Mouse (Mus musculus): ENCODE results near the gene Slc25a21. TPM values are rescaled to one million over a fixed set of nuclear protein-coding genes. Genes with fewer than 3 reads are reported as not detected.

Gene Slc25a21
- polyA plus RNA-seq (2012; rRNA removed), result 5.0 and 5.3 TPM in 2 replicates

DNA sequence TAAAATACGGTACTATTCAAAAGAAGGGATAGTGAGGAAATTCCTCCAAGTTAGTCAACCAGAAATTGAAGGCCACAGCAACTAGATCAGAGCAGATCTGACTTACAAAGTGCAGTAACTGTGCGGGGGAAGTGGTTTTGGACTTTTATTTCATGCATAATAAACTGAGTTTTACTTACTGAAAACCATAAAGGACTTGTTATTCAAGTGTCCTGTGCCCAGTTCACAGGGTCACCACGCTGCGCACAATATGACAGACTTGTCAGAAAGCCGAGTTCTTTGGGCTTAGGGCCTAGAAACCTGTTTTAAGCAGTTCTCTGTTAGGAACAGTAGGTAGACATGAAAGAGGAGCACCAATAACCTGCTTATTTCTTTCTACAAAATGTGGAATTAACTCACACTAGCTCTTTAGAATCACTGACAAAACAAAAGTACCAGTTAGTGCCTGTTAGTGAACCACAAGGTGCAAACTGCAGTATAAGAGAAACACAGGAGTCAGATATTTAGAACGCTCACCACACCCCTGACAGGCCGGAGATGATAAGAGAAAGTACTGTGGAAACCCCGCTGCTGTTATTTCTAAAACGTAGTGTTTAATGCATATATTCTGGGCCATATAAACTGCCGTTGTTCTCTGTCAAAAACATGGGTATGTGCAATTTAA, at the start of gene Slc25a21:
Slc25a21 (minus strand) TSS at position 110 of the 664 bp plus-strand sequence.
- WGBS, result 58% methylated on average over 10 of the region's 10 CpGs
- Histone ChIP-seq H3K4me1 (ENCODE audit: control insufficient read depth, insufficient read depth, low read length) (peaks cover 3% of the 10 kb centered on the region; the same call in 1 of the 2 replicates), H3K27ac (ENCODE audit: insufficient read depth, low read depth, low read length) (peak within 1 kb of the TSS; percentile 79), H3K36me3 (ENCODE audit: control insufficient read depth, insufficient read depth, low read length) (no peaks in the 10 kb centered on the region), H3K4me3 (ENCODE audit: insufficient read depth, low read depth, low read length) (peak within 1 kb of the TSS; percentile 82), H3K27me3 (replicated peaks; ENCODE audit: control insufficient read depth, insufficient read depth, low read length) (no peaks in the 10 kb centered on the region)
- DNase-seq, result no peak
- no peak for TF ChIP-seq CTCF (conservative IDR thresholded peaks at IDR 0.05; ENCODE audit: insufficient read depth, insufficient read length, low read depth, low read length)
- no peak for TF ChIP-seq POLR2A (IDR thresholded peaks at IDR 0.05; ENCODE audit: low read depth, low read length)

DNA sequence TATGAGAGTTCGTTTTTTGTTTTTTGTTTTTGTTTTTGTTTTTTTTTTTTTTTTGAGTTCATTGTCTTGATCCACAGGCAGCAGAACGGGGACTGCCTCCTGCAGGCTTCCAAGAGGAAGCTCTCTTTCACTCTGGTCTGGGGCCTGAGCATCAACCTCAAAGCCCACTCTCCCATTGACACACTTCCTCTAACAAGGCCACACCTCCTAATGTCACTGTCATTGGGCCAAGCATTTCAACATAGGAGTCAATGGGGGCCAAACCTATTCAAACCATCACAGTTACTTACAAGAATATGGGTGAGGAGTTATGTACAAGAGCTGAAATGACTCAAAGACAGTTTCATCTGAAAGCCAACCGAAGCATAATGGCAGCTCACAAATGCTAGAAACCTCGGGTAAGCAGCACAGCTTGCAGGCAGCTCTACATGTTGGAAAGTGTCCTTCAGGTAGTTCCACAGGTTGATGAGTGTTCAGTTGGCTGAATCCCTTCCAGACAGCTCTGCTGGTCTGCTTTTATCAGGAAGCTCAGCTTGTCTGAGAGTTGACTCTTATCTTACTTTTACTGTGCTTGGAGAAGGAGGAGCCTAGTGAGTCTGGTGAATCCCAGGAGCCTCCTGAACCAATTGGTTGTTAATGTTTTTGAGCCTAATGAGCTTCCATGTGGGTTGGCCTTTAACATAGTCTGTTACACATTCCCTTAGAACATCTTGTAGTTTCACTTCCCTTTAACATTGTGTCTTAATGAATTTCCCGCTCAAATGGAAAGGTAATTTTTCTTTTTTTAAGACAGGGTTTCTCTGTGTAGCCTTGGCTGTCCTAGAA, 46.6 kb upstream of the Slc25a21 start:
- Histone ChIP-seq H3K27me3 (replicated peaks; ENCODE audit: control insufficient read depth, insufficient read depth, low read length) (no peaks in the 10 kb centered on the region), H3K36me3 (ENCODE audit: control insufficient read depth, insufficient read depth, low read length) (peaks cover 2% of the 10 kb centered on the region; the same call in 1 of the 2 replicates), H3K4me1 (ENCODE audit: control insufficient read depth, insufficient read depth, low read length) (no peaks in the 10 kb centered on the region), H3K27ac (ENCODE audit: insufficient read depth, low read depth, low read length) (no peak overlapping the region), H3K4me3 (ENCODE audit: insufficient read depth, low read depth, low read length) (no peak overlapping the region)
- no peak for TF ChIP-seq POLR2A (IDR thresholded peaks at IDR 0.05; ENCODE audit: low read depth, low read length)
- no peak for TF ChIP-seq CTCF (conservative IDR thresholded peaks at IDR 0.05; ENCODE audit: insufficient read depth, insufficient read length, low read depth, low read length)
- 93% methylated on average over 5 of the region's 5 CpGs for WGBS
- DNase-seq, result no peak

DNA sequence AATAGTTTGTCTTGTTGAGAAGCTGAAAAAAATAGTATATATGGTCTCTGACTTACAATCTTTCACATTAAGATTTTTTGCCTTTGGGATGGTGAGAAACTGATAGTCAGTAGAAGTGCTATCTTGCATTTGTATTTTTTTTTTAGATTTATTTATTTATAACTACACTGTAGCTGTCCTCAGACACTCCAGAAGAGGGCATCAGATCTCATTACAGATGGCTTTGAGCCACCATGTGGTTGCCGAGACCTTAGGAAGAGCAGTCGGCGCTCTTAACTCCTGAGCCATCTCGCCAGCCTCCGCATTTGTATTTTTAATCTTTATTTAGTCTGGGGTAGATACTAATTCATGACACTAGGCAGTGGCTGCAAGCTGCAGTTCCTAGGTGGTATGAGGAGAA, 36.1 kb upstream of the Slc25a21 start:
- 84% methylated on average over 5 of the region's 5 CpGs for WGBS
- no peak for DNase-seq
- Histone ChIP-seq H3K27me3 (replicated peaks; ENCODE audit: control insufficient read depth, insufficient read depth, low read length) (no peaks in the 10 kb centered on the region), H3K36me3 (ENCODE audit: control insufficient read depth, insufficient read depth, low read length) (peaks cover 1% of the 10 kb centered on the region; the same call in 1 of the 2 replicates), H3K27ac (ENCODE audit: insufficient read depth, low read depth, low read length) (no peak overlapping the region), H3K4me3 (ENCODE audit: insufficient read depth, low read depth, low read length) (no peak overlapping the region), H3K4me1 (ENCODE audit: control insufficient read depth, insufficient read depth, low read length) (peaks cover 3% of the 10 kb centered on the region; the same call in 1 of the 2 replicates)
- TF ChIP-seq POLR2A (IDR thresholded peaks at IDR 0.05; ENCODE audit: low read depth, low read length) (no peak), CTCF (conservative IDR thresholded peaks at IDR 0.05; ENCODE audit: insufficient read depth, insufficient read length, low read depth, low read length) (no peak)

DNA sequence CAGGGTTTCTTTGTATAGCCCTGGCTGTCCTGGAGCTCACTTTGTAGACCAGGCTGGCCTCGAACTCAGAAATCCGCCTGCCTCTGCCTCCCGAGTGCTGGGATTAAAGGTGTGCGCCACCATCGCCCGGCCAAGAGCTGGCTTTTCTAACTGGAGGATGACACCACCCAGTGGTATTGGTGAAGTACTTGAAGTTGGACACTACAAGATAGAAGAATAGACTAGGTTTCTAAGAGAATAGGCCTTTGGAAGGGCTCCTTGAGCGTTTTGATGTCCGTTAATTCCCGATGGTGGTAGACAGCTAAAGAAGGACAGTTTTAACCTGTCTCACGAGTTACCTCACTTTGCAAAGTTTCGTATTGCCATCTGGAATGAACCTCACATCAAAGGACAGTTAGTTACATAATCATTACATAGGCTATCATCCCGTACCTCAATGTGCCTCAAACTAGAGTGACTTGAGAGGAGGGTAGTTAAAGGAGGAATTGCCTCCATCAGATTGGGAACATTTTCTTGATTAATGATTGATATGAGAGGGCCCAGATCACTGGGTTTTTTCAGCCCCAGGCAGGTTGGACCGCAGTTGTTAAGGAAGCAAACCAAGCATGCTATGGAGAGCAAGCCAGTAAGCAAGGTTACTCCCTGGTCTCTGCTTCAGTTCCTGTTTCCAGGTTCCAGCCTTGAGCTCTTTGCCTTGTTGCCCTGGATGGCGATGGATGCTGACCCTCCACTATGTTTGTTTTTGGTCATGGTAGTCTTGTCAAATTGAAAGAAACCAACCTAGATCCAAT, 34.0 kb upstream of the Slc25a21 start:
- TF ChIP-seq POLR2A (IDR thresholded peaks at IDR 0.05; ENCODE audit: low read depth, low read length), result no peak
- peak; percentile 31 for TF ChIP-seq CTCF (conservative IDR thresholded peaks at IDR 0.05; ENCODE audit: insufficient read depth, insufficient read length, low read depth, low read length)
- Histone ChIP-seq H3K36me3 (ENCODE audit: control insufficient read depth, insufficient read depth, low read length) (no peaks in the 10 kb centered on the region), H3K4me1 (ENCODE audit: control insufficient read depth, insufficient read depth, low read length) (peaks cover 3% of the 10 kb centered on the region; the same call in 1 of the 2 replicates), H3K4me3 (ENCODE audit: insufficient read depth, low read depth, low read length) (peak overlapping the region; percentile 77), H3K27ac (ENCODE audit: insufficient read depth, low read depth, low read length) (peak overlapping the region; percentile 49), H3K27me3 (replicated peaks; ENCODE audit: control insufficient read depth, insufficient read depth, low read length) (no peaks in the 10 kb centered on the region)
- peak; percentile 78 for DNase-seq
- WGBS, result 35% methylated on average over 14 of the region's 14 CpGs

DNA sequence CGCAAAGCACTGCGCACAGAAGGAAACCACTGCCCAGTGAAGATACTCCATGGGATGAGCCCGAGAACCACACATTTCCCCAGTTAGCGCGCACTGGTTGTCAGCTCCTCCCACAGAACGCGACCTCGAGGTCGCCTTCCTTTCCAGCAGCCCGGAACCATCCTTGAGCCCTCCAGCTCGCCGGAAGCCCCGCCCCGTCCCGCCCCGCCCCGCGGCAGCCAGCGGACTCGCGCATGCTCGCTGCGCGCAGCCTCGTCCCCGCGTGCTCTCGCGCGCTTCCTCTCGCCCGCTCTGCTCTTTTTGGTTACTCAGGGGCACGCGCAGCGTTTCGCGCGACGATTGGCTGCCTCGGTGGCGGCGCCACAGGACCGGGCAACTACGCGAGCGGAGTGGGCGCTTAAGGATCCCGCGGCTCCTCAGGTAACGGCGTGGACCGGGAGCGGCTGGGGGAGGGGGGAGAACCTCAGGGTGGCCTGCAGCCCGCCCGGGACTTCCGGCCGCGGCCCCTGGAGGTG, 33.0 kb upstream of the Slc25a21 start, which contains the start of the genes Prps1l3 and Mipol1:
Prps1l3 (plus strand) TSS at position 221 of the 515 bp plus-strand sequence.
Mipol1 (plus strand) TSS at position 236 of the 515 bp plus-strand sequence.
- TF ChIP-seq POLR2A (IDR thresholded peaks at IDR 0.05; ENCODE audit: low read depth, low read length) (peak; percentile 59), CTCF (conservative IDR thresholded peaks at IDR 0.05; ENCODE audit: insufficient read depth, insufficient read length, low read depth, low read length) (no peak)
- 1% methylated on average over 58 of the region's 58 CpGs for WGBS
- peak within 1 kb of the TSS; percentile 77 for H3K4me3 ChIP-seq (ENCODE audit: insufficient read depth, low read depth, low read length)
- H3K36me3 ChIP-seq (ENCODE audit: control insufficient read depth, insufficient read depth, low read length), result no peaks in the 10 kb centered on the region
- H3K27ac ChIP-seq (ENCODE audit: insufficient read depth, low read depth, low read length), result peak within 1 kb of the TSS; percentile 83
- peak; percentile 93 for DNase-seq
- no peaks in the 10 kb centered on the region for H3K27me3 ChIP-seq (replicated peaks; ENCODE audit: control insufficient read depth, insufficient read depth, low read length)
- H3K4me1 ChIP-seq (ENCODE audit: control insufficient read depth, insufficient read depth, low read length), result peaks cover 3% of the 10 kb centered on the region; the same call in 1 of the 2 replicates

DNA sequence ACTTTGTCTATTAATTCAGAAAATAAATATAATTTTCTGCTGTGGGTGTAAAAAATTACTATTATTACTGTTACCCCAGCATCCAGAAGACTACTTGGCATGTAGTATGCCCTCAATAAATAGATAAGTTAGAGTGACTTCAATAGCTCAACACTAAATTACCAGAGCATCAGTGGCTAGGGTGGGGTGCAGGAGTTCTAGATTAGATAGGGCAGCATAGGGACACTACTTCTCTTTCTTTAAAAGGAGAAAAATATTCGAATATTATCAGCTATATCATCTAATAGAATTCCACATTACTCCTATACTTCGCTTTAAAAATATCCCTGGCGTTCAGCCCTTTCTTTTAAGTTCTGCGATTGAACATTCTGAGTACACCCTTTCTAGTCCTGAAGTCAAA, 32.4 kb upstream of the Slc25a21 start:
- peaks cover 3% of the 10 kb centered on the region; the same call in 1 of the 2 replicates for H3K4me1 ChIP-seq (ENCODE audit: control insufficient read depth, insufficient read depth, low read length)
- 13% methylated on average over 4 of the region's 4 CpGs for WGBS
- no peak for DNase-seq

More for the DNA sequence above, 32.4 kb upstream of the Slc25a21 start:
- Histone ChIP-seq H3K36me3 (ENCODE audit: control insufficient read depth, insufficient read depth, low read length) (no peaks in the 10 kb centered on the region), H3K27ac (ENCODE audit: insufficient read depth, low read depth, low read length) (peak overlapping the region; percentile 67), H3K4me3 (ENCODE audit: insufficient read depth, low read depth, low read length) (peak overlapping the region; percentile 77), H3K27me3 (replicated peaks; ENCODE audit: control insufficient read depth, insufficient read depth, low read length) (no peaks in the 10 kb centered on the region)
- TF ChIP-seq POLR2A (IDR thresholded peaks at IDR 0.05; ENCODE audit: low read depth, low read length), result no peak

All from kidney, adult 2 months (tissue).